Mouse (Mus musculus) CH12.LX (cell line): ENCODE measurements around the gene Anpep. TPM values are rescaled to one million over a fixed set of nuclear protein-coding genes. Genes with fewer than 3 reads are reported as not detected.

Experiments used
- DNase-seq: peaks from one replicate; pipeline ENCODE4 v3.0.0-alpha.2; 2013; ENCODE audit errors: extremely low read depth
- H3K27ac ChIP-seq: 2 replicates; pipeline ENCODE4 v1.5.1; 2012; ENCODE audit warnings: low read depth, mild to moderate bottlenecking, control low read depth, moderate library complexity; ENCODE audit not compliant: insufficient read depth
- H3K27me3 ChIP-seq: replicated peaks from 2 replicates; pipeline ENCODE3; 2012; ENCODE audit warnings: inconsistent platforms
- H3K36me3 ChIP-seq, 2 experiments: replicated peaks in 1 of 2; 2 replicates each; pipeline versions ENCODE3 to v1.6.1; 2012; ENCODE audit warnings: inconsistent platforms in 1 of 2, low read length in 1 of 2, mild to moderate bottlenecking in 1 of 2, mixed read lengths in 1 of 2, moderate library complexity in 1 of 2; ENCODE audit not compliant: control insufficient read depth in 1 of 2, insufficient read depth in 1 of 2
- H3K4me1 ChIP-seq, 2 experiments: 2 replicates each; pipeline ENCODE4 v1.6.1; 2012; ENCODE audit warnings: inconsistent platforms in 1 of 2, moderate library complexity in 1 of 2; ENCODE audit not compliant: insufficient read depth in 2 of 2, control insufficient read depth in 1 of 2
- H3K4me2 ChIP-seq: 2 replicates; pipeline ENCODE4 v1.6.1; 2012; ENCODE audit warnings: low read depth, mild to moderate bottlenecking, control low read depth; ENCODE audit not compliant: poor library complexity, insufficient read depth, severe bottlenecking
- H3K4me3 ChIP-seq, 3 experiments: fragments of 150-350 bp in 1 of 3; sonication (generic) in 1 of 3; replicated peaks in 1 of 3; 2 replicates each; pipeline versions ENCODE3 to v1.5.1; 2011 to 2012; ENCODE audit warnings: low read depth in 2 of 3, low read length in 2 of 3, mild to moderate bottlenecking in 2 of 3, moderate library complexity in 2 of 3, control low read depth in 1 of 3, improper control_type of control experiment in 1 of 3, inconsistent platforms in 1 of 3, mixed read lengths in 1 of 3; ENCODE audit not compliant: poor library complexity in 1 of 3
- H3K79me2 ChIP-seq: replicated peaks from 2 replicates; pipeline ENCODE4 v1.6.1; 2012; ENCODE audit warnings: mild to moderate bottlenecking, moderate library complexity; ENCODE audit not compliant: control insufficient read depth, poor library complexity, insufficient read depth, severe bottlenecking; ENCODE audit errors: extremely low read depth
- H3K9ac ChIP-seq: 2 replicates; pipeline ENCODE4 v1.6.1; 2012; ENCODE audit warnings: low read depth, mild to moderate bottlenecking, control low read depth, moderate library complexity; ENCODE audit not compliant: insufficient read depth
- H3K9me3 ChIP-seq: replicated peaks from 2 replicates; pipeline ENCODE3; 2012; ENCODE audit warnings: low read length, inconsistent platforms, mixed read lengths
- CTCF ChIP-seq, 2 experiments: IDR thresholded peaks in 1 of 2; conservative IDR thresholded peaks in 1 of 2; 2 replicates each; pipeline ENCODE4 v1.5.1; 2011 to 2012; ENCODE audit warnings: low read depth in 2 of 2, low read length in 2 of 2, improper control_type of control experiment in 1 of 2, inconsistent platforms in 1 of 2, mild to moderate bottlenecking in 1 of 2, moderate library complexity in 1 of 2
- ELF1 ChIP-seq: IDR thresholded peaks from 2 replicates; pipeline ENCODE4 v1.6.1; 2014; ENCODE audit warnings: low read depth, mild to moderate bottlenecking, inconsistent platforms, low read length, improper control_type of control experiment
- GABPA ChIP-seq: IDR thresholded peaks from 2 replicates; pipeline ENCODE4 v1.6.1; 2012; ENCODE audit warnings: low read depth, low read length, improper control_type of control experiment, inconsistent platforms; ENCODE audit not compliant: insufficient replicate concordance
- HCFC1 ChIP-seq: IDR thresholded peaks from 2 replicates; pipeline ENCODE4 v1.6.1; 2012; ENCODE audit warnings: low read depth, mild to moderate bottlenecking, inconsistent platforms, low read length, improper control_type of control experiment
- IRF4 ChIP-seq: IDR thresholded peaks from 2 replicates; pipeline ENCODE4 v1.6.1; 2014; ENCODE audit warnings: low read depth, mild to moderate bottlenecking, inconsistent platforms, low read length, improper control_type of control experiment
- JUN ChIP-seq: IDR thresholded peaks from 2 replicates; pipeline ENCODE4 v1.6.1; 2011; ENCODE audit warnings: low read depth, mild to moderate bottlenecking, low read length, improper control_type of control experiment, moderate library complexity; ENCODE audit not compliant: insufficient read depth
- JUND ChIP-seq: conservative IDR thresholded peaks from 2 replicates; pipeline ENCODE4 v1.6.1; 2011; ENCODE audit warnings: low read depth, low read length, improper control_type of control experiment
- KAT2A ChIP-seq: IDR thresholded peaks from 2 replicates; pipeline ENCODE4 v1.6.1; 2012; ENCODE audit warnings: low read length, improper control_type of control experiment, inconsistent platforms; ENCODE audit not compliant: insufficient replicate concordance
- MAX ChIP-seq: IDR thresholded peaks from 2 replicates; pipeline ENCODE4 v1.6.1; 2011; ENCODE audit warnings: low read length, improper control_type of control experiment
- MEF2A ChIP-seq: IDR thresholded peaks from 2 replicates; pipeline ENCODE4 v1.6.1; 2014; ENCODE audit warnings: low read depth, mild to moderate bottlenecking, inconsistent platforms, low read length, improper control_type of control experiment, borderline replicate concordance
- MXI1 ChIP-seq: IDR thresholded peaks from 2 replicates; pipeline ENCODE4 v1.6.1; 2011; ENCODE audit warnings: mild to moderate bottlenecking, low read depth, low read length, improper control_type of control experiment
- MYC ChIP-seq: IDR thresholded peaks from 2 replicates; pipeline ENCODE4 v1.6.1; 2011; ENCODE audit warnings: low read depth, mild to moderate bottlenecking, improper control_type of control experiment, low read length
- NELFE ChIP-seq: IDR thresholded peaks from 2 replicates; pipeline ENCODE4 v1.6.1; 2011; ENCODE audit warnings: low read depth, low read length, improper control_type of control experiment
- NRF1 ChIP-seq: IDR thresholded peaks from 2 replicates; pipeline ENCODE4 v1.6.1; 2014; ENCODE audit warnings: low read depth, mild to moderate bottlenecking, inconsistent platforms, low read length, improper control_type of control experiment, moderate library complexity
- RAD21 ChIP-seq: IDR thresholded peaks from 2 replicates; pipeline ENCODE4 v1.6.1; 2011; ENCODE audit warnings: low read depth, mild to moderate bottlenecking, low read length, improper control_type of control experiment, moderate library complexity
- RCOR1 ChIP-seq: conservative IDR thresholded peaks from 2 replicates; pipeline ENCODE4 v1.6.1; 2012; ENCODE audit warnings: low read depth, mild to moderate bottlenecking, inconsistent platforms, low read length, improper control_type of control experiment
- SMC3 ChIP-seq: IDR thresholded peaks from 2 replicates; pipeline ENCODE4 v1.6.1; 2011; ENCODE audit warnings: low read depth, low read length, improper control_type of control experiment
- TCF12 ChIP-seq: IDR thresholded peaks from 2 replicates; pipeline ENCODE4 v1.6.1; 2014; ENCODE audit warnings: low read depth, mild to moderate bottlenecking, inconsistent platforms, low read length, improper control_type of control experiment
- ZC3H11A ChIP-seq: IDR thresholded peaks from 2 replicates; pipeline ENCODE4 v1.6.1; 2012; ENCODE audit warnings: low read depth, mild to moderate bottlenecking, inconsistent platforms, low read length, improper control_type of control experiment
- ZKSCAN1 ChIP-seq: IDR thresholded peaks from 2 replicates; pipeline ENCODE4 v1.6.1; 2012; ENCODE audit warnings: low read depth, inconsistent platforms, low read length, improper control_type of control experiment, borderline replicate concordance
- ZMIZ1 ChIP-seq: IDR thresholded peaks from 2 replicates; pipeline ENCODE4 v1.6.1; 2012; ENCODE audit warnings: low read depth, mild to moderate bottlenecking, inconsistent platforms, low read length, improper control_type of control experiment
- dilution Hi-C: fragments of 300-500 bp; cut with MboI; formaldehyde crosslinking; loops from 2 replicates; pipeline ENCODE4 v1.14.3; 2020; ENCODE audit warnings: low sequenced_read_pairs; ENCODE audit not compliant: extremely low pct_unique_long_range_greater_than_20kb, extremely low pct_ligation_motif_present
- in situ Hi-C: fragments of 300-500 bp; cut with MboI; formaldehyde crosslinking; loops from 3 replicates; pipeline ENCODE4 v1.14.3; 2019; ENCODE audit warnings: low sequenced_read_pairs, low pct_ligation_motif_present, low pct_unique_long_range_greater_than_20kb, mixed read lengths
- polyA plus RNA-seq: library from polyadenylated mRNA; unstranded; fragments of >175 nt; gene quantifications from 2 replicates; pipeline ENCODE4 v1.2.1, GENCODE M21; 2012; ENCODE audit warnings: low read depth; ENCODE audit not compliant: insufficient read length
- total RNA-seq, 2 experiments: library from RNA; depleted of rRNA; stranded (reverse); fragments of 300-350 nt in 1 of 2; fragments of >200 nt in 1 of 2; gene quantifications; 2 replicates each; pipeline ENCODE4 v1.2.3; 2012 to 2014

Gene Anpep
- total and polyA plus RNA-seq, 3 experiments, result 0.25 to 0.60 TPM; not detected in 1

DNA sequence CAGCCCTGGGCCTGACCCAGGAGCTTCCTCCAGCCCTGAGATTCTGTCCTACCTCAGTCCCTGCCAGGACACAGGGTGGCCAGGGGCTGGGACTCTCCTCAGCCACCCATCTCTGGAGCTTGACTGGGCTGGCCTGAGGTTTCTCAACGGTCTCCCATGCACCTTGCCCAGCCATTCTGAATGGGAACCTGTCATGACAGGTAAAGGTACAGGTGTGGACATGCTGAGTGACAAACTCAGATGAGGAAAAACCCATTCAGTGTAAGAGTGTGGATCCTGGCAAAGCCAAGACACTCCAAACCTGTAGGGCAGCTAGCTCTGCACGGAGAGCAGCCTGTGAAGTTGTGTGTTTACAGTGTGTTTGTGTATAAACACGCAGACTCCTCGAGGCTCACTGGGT is 60.5 kb downstream of the Anpep start:
- Histone ChIP-seq H3K79me2 (no peaks in the 10 kb centered on the region), H3K27me3 (peaks cover 5% of the 10 kb centered on the region), H3K9ac (no peak overlapping the region), H3K27ac (no peak overlapping the region), H3K4me3 (no peak overlapping the region), H3K4me1 (peaks cover 5 to 8% of the 10 kb centered on the region in 2 experiments; a peak in 3 of 4 replicates)
- dilution Hi-C loops (no loop called here), in situ Hi-C loops (no loop called here)
- DNase-seq, result no peak
- TF ChIP-seq MEF2A, result no peak
- TF ChIP-seq HCFC1, result no peak
- no peak for TF ChIP-seq RCOR1
- no peak for TF ChIP-seq RAD21
- TF ChIP-seq JUND, result no peak
- TF ChIP-seq MYC, result no peak
- TF ChIP-seq IRF4, result no peak
- TF ChIP-seq SMC3, result no peak
- TF ChIP-seq KAT2A, result no peak
- no peak for TF ChIP-seq ZKSCAN1
- no peak for TF ChIP-seq ZC3H11A
- TF ChIP-seq GABPA, result no peak
- no peak for TF ChIP-seq ELF1
- no peak for TF ChIP-seq MAX
- no peak for TF ChIP-seq CTCF (conservative IDR thresholded peaks at IDR 0.05 in 1 of 2, IDR thresholded peaks at IDR 0.05 in 1 of 2; ENCODE audit: low read depth in 2 of 2, low read length in 2 of 2)
- TF ChIP-seq JUN, result no peak
- TF ChIP-seq TCF12, result no peak
- TF ChIP-seq, all 38 proteins: peak for 0
- no peaks in the 10 kb centered on the region for H3K9me3 ChIP-seq
- no peaks in the 10 kb centered on the region for H3K36me3 ChIP-seq
- no peak overlapping the region for H3K4me2 ChIP-seq

DNA sequence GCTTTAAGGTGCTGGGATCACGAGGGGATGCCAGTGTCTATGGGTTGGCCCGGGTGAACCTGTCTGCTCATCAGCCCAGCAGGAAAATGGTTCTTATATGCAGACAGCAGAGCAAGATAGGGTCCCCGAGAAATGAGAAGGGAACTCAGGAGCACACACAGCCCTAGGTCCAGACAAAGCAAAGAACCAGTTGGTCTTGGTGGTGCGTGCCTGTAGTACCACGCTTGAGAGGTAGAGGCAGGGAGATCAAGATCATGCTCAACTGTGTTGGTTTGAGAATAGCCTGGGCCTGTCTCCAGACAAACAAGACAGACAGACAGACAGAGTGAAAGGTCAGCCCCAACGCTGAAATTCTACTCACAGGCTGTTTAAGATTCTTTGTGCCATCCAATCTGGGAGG is 61.4 kb downstream of the Anpep start:
- no peaks in the 10 kb centered on the region for H3K9me3 ChIP-seq
- DNase-seq, result no peak
- dilution Hi-C loops (no loop called here), in situ Hi-C loops (loop anchor here (5.0 kb wide), 1 partner anchor 118 kb away; no protein-coding TSS in a partner anchor)
- H3K4me3 ChIP-seq, result no peak overlapping the region
- TF ChIP-seq JUND, result no peak
- no peak for TF ChIP-seq ZMIZ1
- no peak for TF ChIP-seq MXI1
- TF ChIP-seq MEF2A, result no peak
- no peak for TF ChIP-seq ELF1
- no peak for TF ChIP-seq NRF1
- TF ChIP-seq NELFE, result no peak
- no peak for TF ChIP-seq JUN
- H3K36me3 ChIP-seq, result no peaks in the 10 kb centered on the region
- peaks cover 7% of the 10 kb centered on the region for H3K27me3 ChIP-seq
- no peak overlapping the region for H3K4me2 ChIP-seq
- peaks cover 5 to 8% of the 10 kb centered on the region in 2 experiments; a peak in 3 of 4 replicates for H3K4me1 ChIP-seq
- H3K79me2 ChIP-seq, result no peaks in the 10 kb centered on the region
- H3K9ac ChIP-seq, result no peak overlapping the region
- H3K27ac ChIP-seq, result no peak overlapping the region
